Mouse (Mus musculus) T-cell, adult 66 days (primary cell): ENCODE data around the gene Kcne1. TPM values are rescaled to one million over a fixed set of nuclear protein-coding genes. Genes with fewer than 3 reads are reported as not detected.

Experiments used
- total RNA-seq, 2 experiments: library from RNA; stranded (reverse); gene quantifications; 3 replicates in 1 of 2; 4 replicates in 1 of 2; pipeline ENCODE4 v1.2.4; 2023

Kcne1 gene
- total RNA-seq: not detected

GRCm38 (mm10) chr16:92359229-92359628 lies at the start of gene Kcne1:
Kcne1 (minus strand) TSS chr16:92359468.

GRCm38 (mm10) chr16:92321341-92321740 lies 37.9 kb downstream of the Kcne1 start, which contains the start of gene Fam243:
Fam243 (minus strand) TSS chr16:92321441.

GRCm38 (mm10) chr16:92300649-92301411 lies 58.4 kb downstream of the Kcne1 start, which contains the start of gene Smim11:
Smim11 (plus strand) TSS chr16:92301286.

Other genes starting within 250 kb of the Kcne1 start
- not detected for gene Kcne2, start 67.1 kb downstream of the Kcne1 start, total RNA-seq
- 10 to 100 TPM; 20.2 to 29.7 TPM for gene Smim11, start 58.2 kb downstream of the Kcne1 start, total RNA-seq
- gene Fam243, start 38.0 kb downstream of the Kcne1 start, total RNA-seq: not detected
- gene Rcan1, start 111.4 kb upstream of the Kcne1 start, total RNA-seq: 1 to 10 TPM; 4.5 to 7.0 TPM
- gene Clic6, start 126.3 kb upstream of the Kcne1 start, total RNA-seq: not detected